Mouse (Mus musculus) heart, adult 2 months (tissue): ENCODE measurements around the gene Grik5.

Experiments used
- CTCF ChIP-seq: fragments of 200-600 bp; IDR thresholded peaks from 2 replicates; pipeline ENCODE4 v1.8.1; 2022; ENCODE audit warnings: antibody characterized with exemption, mild to moderate bottlenecking, moderate library complexity
- EP300 ChIP-seq: fragments of 200-500 bp; IDR thresholded peaks from 2 replicates; pipeline ENCODE4 v1.6.1; 2011; ENCODE audit warnings: low read depth, low read length, control low read depth; ENCODE audit not compliant: insufficient read depth

- TF ChIP-seq EP300 (no peak), CTCF (no peak)
These were observed 24.8 kb downstream of the Grik5 start for GRCm38 (mm10) chr7:25047363-25047762.
